Mouse (Mus musculus): ENCODE measurements at regions not wholly inside any gene's neighbourhood (a gene's known extent, or its start where the extent isn't known, plus 50 kb on each side); places are given as distances from the start of the nearest gene placed in this dataset.

DNA sequence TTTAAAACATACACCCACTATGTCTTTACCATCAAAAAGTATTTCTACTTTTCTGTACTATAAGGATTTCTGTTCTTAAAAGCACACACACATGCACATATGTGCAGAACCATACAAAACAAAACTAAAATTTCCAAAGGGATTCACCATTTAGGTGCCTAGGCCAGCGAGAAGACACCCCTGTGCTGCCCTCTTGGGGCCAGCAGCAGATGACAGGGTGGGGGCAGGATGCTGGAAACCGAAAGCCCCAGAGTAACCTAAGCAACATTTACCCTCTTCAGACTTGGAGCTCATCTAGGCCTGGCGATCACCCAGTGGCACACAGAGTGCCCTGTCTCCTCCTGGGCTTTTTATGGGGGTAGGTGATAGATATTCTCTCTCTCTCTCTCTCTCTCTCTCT lies 97.3 kb downstream of the Mrm1 start:
- TF ChIP-seq CTCF (IDR thresholded peaks at IDR 0.05) (peak; percentile 51), EP300 (IDR thresholded peaks at IDR 0.05; ENCODE audit: insufficient read depth, low read depth, low read length) (no peak)

Measured in heart, adult 2 months (tissue).